Mouse (Mus musculus) hindlimb bud, embryonic 11.5 days (tissue): ENCODE measurements at regions not wholly inside any gene's neighbourhood (a gene's known extent, or its start where the extent isn't known, plus 50 kb on each side); places are given as distances from the start of the nearest gene placed in this dataset.

Experiments
- DNase-seq: peaks from one replicate; pipeline ENCODE4 v3.0.0-alpha.2; 2012; ENCODE audit warnings: low read depth, low spot score; ENCODE audit errors: extremely low spot score

GRCm38 (mm10) chr9:116366713-116367112 lies 191.6 kb upstream of the Tgfbr2 start:
- DNase-seq = no peak

GRCm38 (mm10) chr9:116366193-116366592 lies 191.0 kb upstream of the Tgfbr2 start:
- no peak for DNase-seq

GRCm38 (mm10) chr9:116365701-116366100 lies 190.5 kb upstream of the Tgfbr2 start:
- DNase-seq = no peak

DNA sequence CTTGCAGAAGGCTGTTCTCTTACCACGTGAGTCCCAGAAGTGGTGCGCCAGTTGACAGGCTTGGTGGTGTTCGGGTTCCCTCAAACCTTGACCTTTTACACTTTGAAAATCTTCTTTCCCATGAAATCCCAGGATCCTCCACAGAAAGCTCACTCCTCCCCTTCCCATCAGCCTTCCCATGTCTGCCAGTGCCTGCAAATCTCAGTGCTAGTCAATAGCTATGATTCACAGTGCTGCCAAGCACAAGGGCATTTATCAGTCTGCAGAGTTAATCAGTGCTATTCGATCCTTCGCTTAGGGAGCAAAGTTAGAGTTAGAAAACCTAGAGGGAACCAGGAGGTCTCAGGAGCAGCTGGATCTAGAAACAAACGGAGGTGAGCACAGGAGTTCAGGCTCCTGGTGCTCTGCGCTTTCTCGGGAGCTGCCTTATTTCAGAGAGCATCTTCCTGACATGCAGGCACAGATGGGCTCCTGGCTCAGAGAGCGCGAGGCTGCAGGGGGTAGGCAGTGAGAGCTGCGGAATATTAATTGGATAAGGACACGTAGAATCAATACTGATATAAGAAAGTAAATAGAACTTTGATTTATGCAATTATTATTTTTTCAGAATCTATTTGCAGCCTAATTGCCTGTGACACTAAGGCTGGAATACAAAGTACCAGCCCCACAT lies 190.0 kb upstream of the Tgfbr2 start:
- DNase-seq = no peak

DNA sequence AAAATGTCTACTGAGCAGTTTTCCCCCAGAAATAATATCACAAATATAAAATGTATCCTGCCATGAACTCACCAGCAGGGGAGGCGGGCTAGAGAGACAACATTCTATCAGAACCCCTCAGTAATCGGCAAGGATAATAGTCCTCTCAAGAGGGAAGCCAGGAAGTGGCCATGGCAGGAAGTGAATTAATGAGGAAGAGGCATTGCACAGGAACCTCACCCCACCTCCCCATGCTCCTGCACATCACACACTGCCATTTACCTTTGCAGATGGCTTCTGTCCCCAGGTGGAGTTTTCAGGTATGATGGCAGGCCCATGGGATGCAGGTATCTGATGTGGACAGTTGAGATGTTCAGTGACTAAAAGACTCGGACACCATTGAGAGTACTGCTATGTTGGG lies 185.9 kb upstream of the Tgfbr2 start:
- DNase-seq = no peak

DNA sequence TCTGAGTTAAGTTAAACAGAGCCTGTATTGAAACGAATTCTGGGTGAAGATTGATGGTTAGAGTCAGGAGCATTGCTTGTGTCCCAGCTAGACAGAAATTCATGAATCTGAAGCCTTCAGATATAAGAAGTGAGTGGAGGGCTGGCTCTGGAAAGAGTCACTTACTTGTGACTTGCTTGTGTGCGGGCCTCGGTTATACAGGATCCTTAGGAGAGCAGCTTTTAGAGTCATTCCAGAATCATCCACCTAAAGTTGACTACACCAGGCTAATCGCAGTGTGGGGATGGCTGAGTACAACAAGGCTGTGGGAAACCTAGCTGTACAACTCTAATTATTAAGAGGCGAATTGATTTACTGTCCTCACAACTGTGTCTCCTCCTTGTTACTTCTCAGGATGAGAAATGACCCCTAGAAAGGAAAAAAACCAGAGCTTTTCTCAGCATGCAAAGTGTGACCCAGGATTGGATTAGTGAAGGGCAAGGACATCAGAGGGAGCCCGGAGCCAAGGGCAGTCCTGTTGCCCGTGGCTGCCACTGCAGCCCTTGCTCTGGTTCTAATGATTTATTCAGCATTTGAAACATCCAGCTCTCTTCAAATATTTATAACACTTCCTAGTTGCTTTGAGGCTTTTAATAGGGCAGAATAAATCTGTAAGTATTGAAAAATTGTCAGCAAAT lies 179.0 kb upstream of the Tgfbr2 start:
- no peak for DNase-seq

DNA sequence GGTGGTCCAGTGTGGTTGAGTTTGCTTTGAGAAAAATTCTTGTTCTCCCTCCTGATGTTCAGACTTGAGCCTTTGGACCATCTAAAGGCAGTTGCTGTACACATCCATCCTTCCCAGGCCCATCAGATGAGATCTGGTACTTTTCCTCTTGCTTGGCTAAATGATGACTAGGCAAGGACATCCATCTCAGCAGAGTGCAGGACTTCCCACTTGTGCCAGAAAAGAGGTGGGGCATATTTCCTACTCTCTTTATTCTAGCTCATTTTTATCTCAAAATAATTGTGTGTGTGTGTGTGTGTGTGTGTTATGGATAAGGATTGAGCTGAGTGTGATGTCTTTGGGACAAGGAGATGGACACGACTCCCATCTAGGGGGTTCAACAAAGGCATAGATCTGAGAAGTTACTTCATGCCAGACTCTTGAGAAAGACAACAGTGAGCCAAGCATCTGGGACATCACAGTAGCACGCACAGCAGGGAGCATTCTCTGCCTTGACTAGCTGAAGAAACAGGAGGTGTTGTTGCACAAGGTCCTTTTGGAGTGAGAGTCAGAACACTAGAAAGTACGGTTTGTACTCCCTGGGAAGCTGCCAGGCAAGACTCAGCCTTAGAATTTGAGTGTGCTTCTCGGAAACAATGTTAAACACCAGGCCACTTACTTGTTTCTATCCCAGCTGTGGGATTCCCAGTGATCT lies 177.8 kb upstream of the Tgfbr2 start:
- no peak for DNase-seq

DNA sequence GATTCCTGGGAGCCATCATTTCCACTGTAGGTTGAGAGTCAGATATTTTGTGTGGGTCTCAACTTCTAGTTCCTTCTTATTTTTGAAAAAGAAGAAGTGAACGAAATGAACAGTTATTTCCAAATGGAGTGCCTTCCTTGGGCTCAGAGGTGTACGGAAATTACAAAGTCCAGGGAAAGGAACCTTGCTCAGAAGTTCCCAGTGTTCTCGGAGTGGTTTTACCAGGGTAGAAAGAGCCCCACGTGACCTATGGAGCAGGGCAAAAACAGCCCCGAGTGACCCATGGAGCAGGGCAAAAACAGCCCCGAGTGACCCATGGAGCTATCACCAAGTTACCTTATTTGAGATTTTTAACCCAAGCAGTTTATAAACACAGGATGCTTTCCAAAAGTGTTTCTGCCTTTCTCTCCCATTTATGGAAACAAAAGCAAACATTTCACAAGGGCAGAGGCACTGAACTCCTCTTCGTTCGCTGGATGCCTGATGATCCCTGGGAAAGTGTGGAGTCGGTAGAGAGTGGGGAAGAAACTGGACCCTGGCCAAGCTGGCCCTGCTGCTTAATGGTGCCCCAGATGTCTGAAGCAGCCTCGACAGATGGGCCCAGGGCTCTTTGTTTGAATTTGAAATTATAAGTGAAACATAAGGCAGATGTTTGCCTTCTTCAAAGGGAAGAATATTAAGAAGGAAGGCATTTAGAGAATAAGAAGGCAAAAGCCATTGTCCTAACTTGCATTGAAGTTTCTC lies 175.8 kb upstream of the Tgfbr2 start:
- no peak for DNase-seq

- no peak for DNase-seq
Observed at GRCm38 (mm10) chr9:116347021-116347420, 171.9 kb upstream of the Tgfbr2 start.

DNA sequence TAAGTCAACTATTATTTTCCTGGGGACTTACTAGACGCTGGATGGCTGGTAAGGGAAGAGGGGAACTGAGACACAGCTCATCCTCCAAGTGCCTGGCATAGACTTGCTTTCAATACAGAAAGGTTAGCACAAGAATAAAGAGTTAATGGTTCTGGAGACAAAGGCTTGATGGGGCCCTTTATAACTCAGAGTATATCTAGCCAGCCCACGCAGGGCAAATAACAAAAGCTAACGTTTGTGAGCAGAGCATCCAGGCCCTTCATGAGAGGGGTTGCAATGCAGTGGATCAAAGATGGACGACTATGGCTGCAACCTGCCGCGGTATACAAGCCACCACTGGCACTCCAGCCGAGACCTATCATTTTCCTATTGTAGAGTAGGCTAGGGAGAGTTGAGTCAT lies 171.3 kb upstream of the Tgfbr2 start:
- DNase-seq = no peak

DNA sequence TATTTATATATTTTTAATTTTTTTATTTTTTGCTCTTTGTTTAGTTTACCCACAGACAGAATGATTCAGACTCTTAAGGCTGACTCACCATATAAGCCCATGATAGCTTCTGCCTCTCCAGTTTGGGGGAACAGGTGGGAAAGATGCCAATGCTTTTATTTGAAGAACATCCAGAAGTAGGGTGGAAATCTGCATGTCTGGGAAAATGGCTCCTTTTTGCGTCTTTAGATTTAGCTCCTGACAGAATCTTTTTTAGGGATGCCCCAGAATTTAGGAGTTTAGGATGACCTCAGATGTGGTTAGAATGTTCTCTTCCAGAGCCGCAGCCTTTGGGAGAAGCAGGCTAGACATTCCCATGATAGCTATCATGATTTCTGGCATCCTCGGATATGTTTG lies 167.9 kb upstream of the Tgfbr2 start:
- DNase-seq = no peak

DNA sequence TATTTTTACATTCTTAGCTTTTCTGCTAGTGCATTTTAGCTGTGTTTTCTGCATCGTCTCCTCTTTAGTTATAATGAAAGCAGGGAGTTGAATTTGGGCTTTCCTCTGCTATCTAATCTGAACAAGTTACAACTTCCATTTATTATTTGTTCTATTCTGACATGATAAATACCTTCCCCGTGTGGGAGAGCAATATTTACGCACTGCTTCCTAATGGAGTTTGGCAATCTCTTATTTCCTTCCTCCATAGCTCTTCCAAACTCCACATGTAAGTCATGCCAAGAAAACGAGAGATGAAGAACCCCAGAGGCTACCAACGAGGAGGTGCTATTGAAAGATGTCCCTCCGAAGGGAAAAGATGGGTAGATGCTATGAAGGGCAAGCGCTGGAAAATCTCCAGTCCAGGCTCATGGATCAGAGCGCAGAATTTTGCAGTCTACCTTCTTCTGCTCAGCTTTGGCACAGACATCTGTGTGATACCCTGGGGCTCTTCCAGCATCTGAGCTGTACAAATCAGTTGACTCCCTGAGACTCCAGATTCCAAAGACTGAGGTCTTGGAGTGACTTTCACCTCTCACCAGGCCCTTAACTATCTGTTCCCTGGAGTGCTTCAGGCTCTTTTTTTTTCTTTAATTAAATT lies 167.4 kb upstream of the Tgfbr2 start:
- DNase-seq = no peak

- DNase-seq = no peak
Observed at GRCm38 (mm10) chr9:116342009-116342408, 166.8 kb upstream of the Tgfbr2 start.

DNA sequence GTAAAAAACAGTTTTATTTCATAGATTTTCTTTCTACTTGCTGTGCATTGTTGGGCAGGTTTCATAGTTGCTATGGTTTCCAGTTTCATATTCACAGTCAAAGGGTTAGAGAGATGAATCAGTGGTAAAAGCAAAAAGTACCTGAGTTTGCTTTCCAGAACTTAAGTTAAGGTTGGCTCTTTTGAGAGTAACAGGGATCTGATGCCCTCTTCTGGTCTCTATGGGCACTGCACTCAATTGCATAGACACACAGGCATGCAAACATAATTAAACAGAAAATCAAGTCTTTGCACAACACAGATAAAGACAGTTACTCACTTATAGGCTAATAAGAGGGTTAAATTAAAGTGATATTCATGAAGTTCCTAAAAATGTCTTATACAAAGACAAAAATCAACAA lies 165.8 kb upstream of the Tgfbr2 start:
- DNase-seq = no peak

- DNase-seq = no peak
Observed at GRCm38 (mm10) chr9:116338729-116339100, 163.6 kb upstream of the Tgfbr2 start.

- no peak for DNase-seq
Observed at GRCm38 (mm10) chr9:116338093-116338728, 163.1 kb upstream of the Tgfbr2 start.

GRCm38 (mm10) chr9:116337446-116338010 lies 162.4 kb upstream of the Tgfbr2 start:
- no peak for DNase-seq

GRCm38 (mm10) chr9:116335561-116336478 lies 160.7 kb upstream of the Tgfbr2 start:
- DNase-seq = no peak

GRCm38 (mm10) chr9:116333956-116334463 lies 158.8 kb upstream of the Tgfbr2 start:
- no peak for DNase-seq
